Mouse (Mus musculus) CD4-positive, CD25-positive, alpha-beta regulatory T cell, adult 4 months (primary cell): ENCODE measurements around the gene Wwox. TPM values are rescaled to one million over a fixed set of nuclear protein-coding genes. Genes with fewer than 3 reads are reported as not detected.
A peak's percentile ranks its signal among the peaks of the same experiment; 100 is the strongest.
"Not testable (repeated sequence)": the region's sequence is repeated elsewhere in the genome, so short reads cannot be mapped to it uniquely, and the experiment has no call there.

Source experiments
- ATAC-seq: one replicate; pipeline ENCODE4 v1.8.0; 2017
- polyA plus RNA-seq, 2 experiments: library from polyadenylated mRNA; unstranded; fragments of 100-300 nt; shearing (Covaris generic); gene quantifications; one replicate each; pipeline ENCODE4 v1.2.1; 2017

Wwox gene
- polyA plus RNA-seq, 2 experiments from 2014 or later = 13.6 to 20.6 TPM

DNA sequence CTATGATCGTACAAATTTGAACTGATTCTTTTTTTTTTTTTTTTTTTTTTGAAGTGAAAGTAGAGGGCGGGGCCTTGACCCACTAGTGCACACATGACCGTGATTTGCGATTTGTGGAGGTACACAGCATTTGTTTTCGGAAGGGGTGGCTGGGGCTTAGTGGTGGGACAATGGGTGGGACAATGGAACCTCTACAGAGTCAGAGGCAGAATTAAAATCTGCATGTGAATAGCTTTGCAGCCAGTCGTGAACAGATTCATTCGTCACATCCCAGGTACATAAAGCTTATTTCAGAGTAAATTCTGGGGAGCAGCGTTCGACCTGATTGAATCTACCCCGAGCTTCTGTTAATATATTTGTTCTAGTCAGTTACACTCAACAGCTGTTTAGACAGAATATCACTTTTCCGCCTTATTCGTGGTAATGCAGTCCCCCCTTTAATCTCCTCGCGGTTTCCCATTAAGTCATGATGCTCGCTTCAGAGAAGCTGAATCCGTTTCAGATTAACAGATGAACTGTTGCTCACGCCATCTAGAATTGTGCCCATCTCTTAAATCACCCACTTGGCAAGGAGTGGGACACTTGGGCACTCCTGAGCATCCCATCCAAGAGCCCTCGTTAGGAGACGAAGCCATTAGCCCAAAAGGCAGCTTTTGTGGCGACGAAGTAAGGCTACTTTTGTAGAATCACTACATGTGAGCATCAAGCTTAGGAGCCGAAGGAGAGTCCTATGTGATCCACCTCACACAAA lies 368.4 kb downstream of the Wwox start:
- no peak for ATAC-seq

DNA sequence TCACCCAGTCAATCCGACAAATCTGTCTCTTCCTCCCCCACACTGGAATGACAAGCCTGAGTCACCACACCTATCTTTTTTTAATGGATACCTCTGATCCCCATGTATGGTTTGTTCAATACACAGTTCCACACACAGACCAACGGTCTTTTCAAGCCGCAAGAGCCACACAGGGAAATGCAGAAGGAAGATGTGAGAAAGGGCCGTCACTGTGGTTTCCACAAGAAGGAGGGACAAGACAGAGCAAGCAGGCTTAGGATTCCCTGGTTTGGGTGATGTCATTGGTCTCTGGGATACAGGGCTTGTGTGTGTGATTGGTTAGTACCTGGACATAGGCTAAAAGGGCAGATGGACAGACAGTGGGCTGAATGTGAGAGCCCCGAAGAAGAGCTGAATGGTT lies 371.0 kb downstream of the Wwox start:
- no peak for ATAC-seq

GRCm38 (mm10) chr8:114813830-114814229 lies 374.4 kb downstream of the Wwox start:
- no peak for ATAC-seq

- ATAC-seq = peak; percentile 86
Observed at GRCm38 (mm10) chr8:114814769-114815736, 375.6 kb downstream of the Wwox start.

- peak; percentile 13 for ATAC-seq
Observed at GRCm38 (mm10) chr8:114816343-114816742, 376.9 kb downstream of the Wwox start.

- no peak for ATAC-seq
Observed at GRCm38 (mm10) chr8:114816949-114817348, 377.5 kb downstream of the Wwox start.

DNA sequence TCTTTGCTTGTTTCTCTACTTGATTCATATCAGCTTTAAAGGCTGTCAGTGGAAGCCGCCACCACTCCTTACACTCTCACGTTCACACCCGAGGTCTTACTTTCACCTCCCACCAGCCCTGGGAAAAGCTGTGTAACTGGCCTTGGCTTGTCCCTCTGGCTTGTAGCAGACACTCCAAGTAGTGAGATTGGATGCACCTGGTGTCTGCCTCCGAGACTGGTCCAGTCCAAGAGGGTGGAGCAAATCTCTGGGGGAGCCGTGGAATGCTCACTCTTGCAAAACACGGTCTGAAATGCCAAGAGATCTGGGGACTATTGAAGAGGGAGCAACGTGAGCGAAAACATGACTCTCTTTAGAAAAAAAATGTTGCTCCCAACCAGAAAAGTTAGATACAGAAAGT lies 382.1 kb downstream of the Wwox start:
- no peak for ATAC-seq

GRCm38 (mm10) chr8:114825460-114825859 lies 386.0 kb downstream of the Wwox start:
- ATAC-seq = peak; percentile 75

- no peak for ATAC-seq
Observed at GRCm38 (mm10) chr8:114826991-114827390, 387.5 kb downstream of the Wwox start.

DNA sequence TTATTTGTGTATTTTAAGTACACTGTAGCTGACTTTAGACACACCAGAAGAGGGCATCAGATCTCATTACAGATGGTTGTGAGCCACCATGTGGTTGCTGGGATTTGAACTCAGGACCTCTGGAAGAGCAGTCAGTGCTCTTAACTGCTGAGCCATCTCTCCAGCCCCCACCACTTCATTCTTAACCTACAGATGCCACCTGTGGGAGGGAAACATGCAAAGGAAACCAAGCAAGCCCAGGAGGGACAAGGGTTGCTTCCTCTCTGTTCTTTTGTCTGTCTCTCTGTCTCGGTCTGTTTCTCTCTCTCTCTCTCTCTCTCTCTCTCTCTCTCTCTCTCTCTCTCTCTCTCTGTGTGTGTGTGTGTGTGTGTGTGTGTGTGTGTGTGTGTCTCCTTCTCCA lies 388.4 kb downstream of the Wwox start:
- not testable (repeated sequence) for ATAC-seq

GRCm38 (mm10) chr8:114831595-114831994 lies 392.1 kb downstream of the Wwox start:
- ATAC-seq = no peak

DNA sequence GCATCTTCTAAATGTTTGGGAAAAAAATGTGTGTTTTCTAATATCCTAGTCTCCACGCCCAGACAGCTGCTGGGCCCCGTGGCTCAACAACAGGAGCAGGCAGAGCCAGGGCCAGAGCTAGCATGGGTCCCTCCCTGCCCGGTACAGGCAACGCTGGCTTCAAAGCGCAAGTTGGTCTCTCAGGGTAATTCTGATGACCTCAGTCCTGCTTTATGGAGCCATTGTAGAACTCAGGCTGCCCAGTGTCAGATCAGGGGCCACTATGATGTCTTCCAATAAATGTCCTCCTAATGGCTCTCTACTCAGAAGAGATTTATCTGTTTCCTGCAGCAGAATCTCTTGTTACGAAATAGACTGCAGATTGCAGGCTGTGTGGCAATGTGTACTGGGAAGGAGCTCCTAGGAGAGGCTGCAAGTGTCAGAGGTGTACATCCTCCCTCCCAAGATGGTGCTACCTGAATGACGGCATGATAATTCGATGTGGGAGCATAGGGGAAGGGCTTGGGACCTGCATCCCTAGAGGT lies 392.9 kb downstream of the Wwox start:
- no peak for ATAC-seq

DNA sequence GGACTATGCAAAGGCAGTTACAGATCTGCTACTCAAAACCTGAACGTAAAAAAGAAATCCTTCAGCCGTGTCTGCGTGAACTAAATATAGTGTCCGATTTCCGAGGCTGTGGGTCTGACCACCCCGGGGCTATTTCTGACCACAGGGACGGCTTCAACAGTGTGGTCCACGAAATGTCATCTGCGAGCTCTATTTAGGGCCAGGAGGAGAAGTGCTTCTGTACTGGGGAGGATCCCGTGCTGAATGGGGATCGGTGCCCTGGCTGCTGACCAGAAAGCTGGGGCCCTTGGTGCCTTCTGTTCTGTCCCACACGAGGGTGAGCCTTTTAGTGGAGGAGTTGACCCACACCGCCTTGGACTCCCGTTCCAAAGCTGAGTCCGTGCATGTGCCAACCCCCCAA lies 395.3 kb downstream of the Wwox start:
- no peak for ATAC-seq

DNA sequence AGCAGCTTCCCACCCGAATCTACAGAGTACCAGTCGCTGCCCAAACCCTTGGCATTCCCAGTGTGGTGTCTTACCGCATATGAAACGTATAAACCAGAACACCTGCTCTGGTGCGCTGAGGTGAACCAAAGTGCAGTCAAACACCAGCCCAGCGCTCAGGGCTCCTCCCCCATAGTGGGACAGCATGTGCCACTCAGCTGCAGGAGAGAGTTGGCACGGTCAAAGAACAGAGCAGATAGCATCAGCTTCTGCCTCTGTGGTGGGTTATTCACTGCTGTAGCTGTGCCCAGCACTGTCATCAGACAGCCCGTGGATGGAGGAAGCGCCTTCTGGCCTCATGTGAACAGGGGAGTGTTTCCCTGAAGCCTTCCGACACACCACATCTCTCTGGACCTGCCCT lies 400.5 kb downstream of the Wwox start:
- ATAC-seq = peak; percentile 20

DNA sequence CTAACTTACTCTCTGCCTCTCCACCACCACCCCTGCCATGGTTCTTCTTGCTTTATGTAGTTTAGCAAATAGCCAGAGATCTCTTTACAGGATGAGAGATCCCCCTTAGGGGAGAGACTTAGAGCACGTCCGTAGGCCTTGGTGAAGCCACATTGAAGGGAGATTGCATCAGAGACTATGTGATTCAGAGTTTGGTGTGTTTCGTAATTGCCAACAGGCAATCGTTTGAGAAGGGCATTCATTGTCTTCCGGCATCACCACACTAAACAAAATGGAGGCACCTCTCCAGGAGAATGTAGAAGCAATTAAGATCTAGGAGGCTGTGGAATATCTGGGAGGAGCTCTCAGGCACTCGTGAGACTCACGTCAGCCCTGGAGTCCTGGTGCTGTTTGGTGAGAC lies 408.2 kb downstream of the Wwox start:
- no peak for ATAC-seq

GRCm38 (mm10) chr8:114849461-114849860 lies 410.0 kb downstream of the Wwox start:
- no peak for ATAC-seq

DNA sequence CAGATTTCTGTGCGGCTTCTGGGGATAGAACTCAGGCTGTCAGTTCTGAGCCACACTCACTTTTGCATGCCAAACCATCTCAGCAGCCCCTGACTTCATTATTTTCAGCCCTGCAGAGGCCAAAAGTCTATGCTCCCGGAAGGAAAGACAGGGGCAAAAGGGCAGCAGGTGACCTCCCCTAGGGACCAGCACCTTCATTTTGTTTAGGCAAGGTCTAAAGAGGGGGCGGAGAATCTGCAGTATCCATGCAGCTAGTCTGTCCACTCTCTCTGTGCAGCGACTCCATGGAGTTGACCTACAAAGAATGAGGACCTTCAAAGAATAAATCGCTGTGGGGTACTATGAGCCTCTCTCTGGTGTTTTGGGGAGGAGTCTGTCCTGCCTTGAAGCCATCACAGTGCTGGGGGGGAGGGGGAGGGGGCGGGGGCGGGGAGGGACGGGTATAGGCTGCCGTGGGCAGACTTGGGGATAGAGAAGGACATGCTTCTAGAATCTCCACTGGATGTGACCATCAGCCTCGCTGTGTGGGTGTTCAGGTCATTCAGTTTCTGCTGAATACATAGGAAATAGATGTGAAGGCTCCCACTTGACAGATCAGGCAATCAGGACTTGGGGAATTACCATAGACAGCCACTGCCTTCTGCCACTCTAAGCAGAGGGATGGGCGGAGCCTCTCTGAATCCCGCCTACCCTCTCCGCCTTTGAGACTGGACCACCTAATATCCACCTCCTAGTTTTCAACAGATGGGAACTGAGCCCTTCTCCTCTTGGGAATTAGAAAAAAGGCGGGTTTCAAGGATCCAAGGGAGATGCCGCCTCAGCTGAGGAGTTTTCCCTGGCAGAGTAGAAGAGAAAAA lies 410.8 kb downstream of the Wwox start:
- ATAC-seq = no peak

- no peak for ATAC-seq
Observed at GRCm38 (mm10) chr8:114853765-114854164, 414.3 kb downstream of the Wwox start.

DNA sequence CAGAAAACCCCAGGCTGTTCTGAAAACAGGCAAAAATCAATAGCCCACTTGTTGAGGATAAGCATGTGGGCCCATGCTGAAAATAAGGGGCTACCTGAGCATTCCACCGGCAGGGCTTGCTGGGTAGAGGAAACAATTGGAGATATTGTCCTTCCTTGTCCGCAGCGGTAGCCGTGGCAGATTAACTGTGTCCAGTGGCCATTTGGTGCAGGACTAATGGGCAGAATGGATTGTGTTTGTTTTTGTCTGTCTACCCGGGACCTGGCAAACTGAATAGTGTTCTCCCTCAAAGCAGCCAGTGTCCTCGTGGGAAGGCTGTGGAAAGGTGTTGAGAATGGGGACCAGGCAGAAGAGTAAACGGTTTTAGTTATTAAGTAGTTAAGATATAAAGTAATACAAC lies 416.4 kb downstream of the Wwox start:
- ATAC-seq = no peak

- ATAC-seq = no peak
Observed at GRCm38 (mm10) chr8:114865911-114866310, 426.5 kb downstream of the Wwox start.

DNA sequence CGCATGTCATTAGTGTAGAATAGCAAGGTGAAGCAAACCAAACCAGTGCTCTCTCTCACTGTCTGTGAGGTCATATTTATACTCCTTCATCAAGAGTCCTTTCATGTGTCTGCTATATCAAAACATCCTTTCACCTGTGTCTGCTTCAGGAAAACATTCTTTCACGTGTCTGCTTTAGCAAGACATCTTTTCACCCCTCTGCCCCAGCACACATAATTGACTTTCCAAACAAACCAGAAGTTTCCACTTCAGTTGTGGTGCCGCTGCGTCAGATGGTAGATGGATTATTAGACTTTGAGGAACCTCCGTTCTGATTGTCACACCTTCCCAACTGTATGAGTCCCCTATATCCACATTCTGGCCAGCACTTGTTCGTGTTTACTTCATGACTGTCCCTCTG lies 429.9 kb downstream of the Wwox start:
- no peak for ATAC-seq

DNA sequence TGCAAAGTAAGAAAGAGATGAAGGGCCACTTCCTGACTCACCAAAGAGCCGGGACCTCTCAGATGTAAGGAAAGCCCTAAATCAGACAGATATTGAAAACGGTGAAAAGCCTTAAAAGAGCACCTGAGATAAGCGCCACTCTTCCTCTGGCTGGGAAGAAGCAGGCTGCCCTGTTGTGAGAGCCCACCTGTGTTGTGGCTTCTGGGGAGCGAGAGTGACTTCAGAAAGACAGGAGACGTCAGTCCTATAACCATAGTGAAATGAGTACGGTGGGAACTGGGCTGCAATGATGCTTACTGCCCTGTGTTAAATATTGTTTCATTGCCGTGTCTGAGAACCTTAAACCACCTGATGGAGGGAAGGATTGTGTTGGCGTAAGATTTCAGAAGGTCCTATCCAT lies 431.0 kb downstream of the Wwox start:
- no peak for ATAC-seq

GRCm38 (mm10) chr8:114872491-114872890 lies 433.0 kb downstream of the Wwox start:
- ATAC-seq = no peak
